Mouse (Mus musculus) liver, adult (tissue): ENCODE results near the gene Haspin.

Experiments
- GATA4 ChIP-seq: IDR thresholded peaks from 2 replicates; pipeline ENCODE4 v1.6.1; 2014; ENCODE audit warnings: mild to moderate bottlenecking, low read length; ENCODE audit not compliant: insufficient replicate concordance

The Haspin gene

GRCm38 (mm10) chr11:73137591-73138501 is at the start of gene Haspin:
Gene Haspin (minus strand): TSS chr11:73138294.
- no peak; the same call in 1 of the 2 replicates for TF ChIP-seq GATA4

GRCm38 (mm10) chr11:73187231-73187630 is 49.1 kb upstream of the Haspin start:
- TF ChIP-seq GATA4: no peak

- no peak for TF ChIP-seq GATA4
Observed at GRCm38 (mm10) chr11:73185872-73186615, 48.0 kb upstream of the Haspin start.

- TF ChIP-seq GATA4: no peak
Observed at GRCm38 (mm10) chr11:73177895-73178294, 39.8 kb upstream of the Haspin start.

GRCm38 (mm10) chr11:73177509-73177875 is 39.4 kb upstream of the Haspin start:
- TF ChIP-seq GATA4: no peak

GRCm38 (mm10) chr11:73176608-73177508 is 38.8 kb upstream of the Haspin start, which contains the start of the genes Emc6 and Tax1bp3:
Gene Emc6 (minus strand): TSS chr11:73177037.
Gene Tax1bp3 (plus strand): TSS chr11:73177083.
- TF ChIP-seq GATA4: 0 out of 2 replicates have a peak, but pooled peaks have one; percentile 4

- no peak for TF ChIP-seq GATA4
Observed at GRCm38 (mm10) chr11:73176186-73176585, 38.1 kb upstream of the Haspin start.

GRCm38 (mm10) chr11:73175612-73176011 is 37.5 kb upstream of the Haspin start:
- no peak for TF ChIP-seq GATA4

GRCm38 (mm10) chr11:73172186-73172585 is 34.1 kb upstream of the Haspin start:
- no peak for TF ChIP-seq GATA4

- TF ChIP-seq GATA4: no peak
Observed at GRCm38 (mm10) chr11:73169231-73169630, 31.1 kb upstream of the Haspin start.

- TF ChIP-seq GATA4: no peak
Observed at GRCm38 (mm10) chr11:73168576-73168975, 30.5 kb upstream of the Haspin start.

- TF ChIP-seq GATA4: no peak
Observed at GRCm38 (mm10) chr11:73168071-73168470, 30.0 kb upstream of the Haspin start.

GRCm38 (mm10) chr11:73162284-73162683 is 24.2 kb upstream of the Haspin start:
- TF ChIP-seq GATA4: no peak

- no peak for TF ChIP-seq GATA4
Observed at GRCm38 (mm10) chr11:73161616-73162015, 23.5 kb upstream of the Haspin start.

- no peak for TF ChIP-seq GATA4
Observed at GRCm38 (mm10) chr11:73160811-73161200, 22.7 kb upstream of the Haspin start.
